Mouse (Mus musculus) T-helper 2 cell (primary cell): ENCODE data around the gene Fam110a.

Experiments
- in situ Hi-C: fragments of 300-600 bp; cut with MboI, MseI; formaldehyde crosslinking; loops from one replicate; pipeline ENCODE4 v1.15.1; 2025; ENCODE audit warnings: high pct_unique_total_duplicates

The Fam110a gene

DNA sequence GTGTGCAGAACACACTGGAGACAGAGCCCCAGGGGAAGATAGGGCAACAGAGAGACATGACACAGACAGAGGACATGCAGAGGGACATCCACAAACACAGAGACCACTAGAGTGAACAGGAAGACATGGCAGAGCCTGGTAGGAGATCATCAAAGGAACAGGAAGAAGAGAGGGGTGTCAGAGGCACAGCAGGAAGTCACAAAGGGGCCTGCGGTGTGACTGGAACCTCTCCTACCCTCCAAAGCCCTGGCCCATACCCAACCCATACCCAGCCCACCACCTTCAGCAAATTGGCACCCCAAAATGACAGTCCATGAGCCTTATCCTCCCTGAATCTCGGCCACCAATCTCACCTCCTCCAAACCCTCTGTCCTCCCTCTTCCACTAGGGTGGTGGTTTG lies 35.9 kb downstream of the Fam110a start:
- in situ Hi-C loops, result loop anchor here (5.0 kb wide), 1 partner anchor 53 kb away; the partner anchor contains the start of gene Slc52a3

DNA sequence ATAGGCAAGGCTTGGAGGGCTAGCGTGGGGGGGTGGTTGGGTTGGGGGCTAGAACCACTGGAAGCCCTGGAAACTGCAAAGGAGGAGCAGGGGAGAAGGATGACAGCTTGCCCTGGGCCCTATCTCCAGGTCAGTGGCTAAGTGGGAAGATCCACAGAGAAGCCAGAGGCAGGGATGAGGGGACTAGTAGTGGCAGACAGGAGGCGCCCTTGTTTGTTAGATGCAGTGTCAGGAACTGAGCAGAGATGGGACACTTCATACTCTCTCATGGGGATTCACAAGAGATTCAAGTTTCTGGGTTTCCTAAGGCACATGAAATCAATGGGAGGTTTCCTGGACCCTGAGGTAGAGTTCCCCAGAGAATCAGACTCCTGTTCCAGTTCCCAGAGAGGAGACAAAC lies 38.8 kb downstream of the Fam110a start:
- in situ Hi-C loops, result loop anchor here (5.0 kb wide), 1 partner anchor 56 kb away; the partner anchor contains the start of gene Slc52a3

DNA sequence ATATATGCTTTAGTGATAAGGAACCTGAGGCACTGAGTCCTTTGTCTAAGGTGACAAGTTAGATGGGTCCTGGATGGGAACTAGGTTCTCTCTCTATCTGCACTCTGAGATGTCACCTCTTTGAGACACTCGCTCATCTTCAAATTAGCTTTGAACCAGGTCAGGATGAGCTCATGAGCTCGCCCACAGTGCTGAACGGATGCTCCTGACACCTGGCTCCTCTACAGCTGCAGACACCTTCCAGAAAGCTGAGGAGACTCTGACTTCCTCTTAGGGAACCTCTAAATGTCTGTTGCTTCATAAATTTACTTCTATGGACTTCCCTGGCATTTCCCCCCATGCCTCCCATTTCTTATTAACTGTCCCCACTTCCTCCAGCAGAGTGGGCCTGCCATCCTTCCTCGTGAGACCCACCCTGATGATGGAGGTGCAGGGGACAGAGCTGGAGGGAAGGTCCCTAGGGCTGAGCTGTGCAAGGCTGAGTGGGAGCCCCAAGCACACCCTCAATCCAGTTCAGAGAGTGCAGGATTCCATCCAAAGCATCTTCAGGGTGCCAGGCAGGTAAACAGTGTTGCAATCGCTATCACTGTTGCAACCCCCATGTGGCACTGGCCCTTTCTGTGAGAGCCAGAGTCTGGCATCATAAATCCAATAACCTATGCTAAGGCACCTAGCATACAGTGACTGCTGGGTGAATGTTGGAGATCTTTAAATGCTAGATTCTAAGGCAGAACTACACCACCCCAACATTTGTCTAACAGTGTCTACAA lies 40.2 kb downstream of the Fam110a start:
- in situ Hi-C loops, result loop anchor here (5.0 kb wide), 1 partner anchor 57 kb away; the partner anchor contains the start of gene Slc52a3

DNA sequence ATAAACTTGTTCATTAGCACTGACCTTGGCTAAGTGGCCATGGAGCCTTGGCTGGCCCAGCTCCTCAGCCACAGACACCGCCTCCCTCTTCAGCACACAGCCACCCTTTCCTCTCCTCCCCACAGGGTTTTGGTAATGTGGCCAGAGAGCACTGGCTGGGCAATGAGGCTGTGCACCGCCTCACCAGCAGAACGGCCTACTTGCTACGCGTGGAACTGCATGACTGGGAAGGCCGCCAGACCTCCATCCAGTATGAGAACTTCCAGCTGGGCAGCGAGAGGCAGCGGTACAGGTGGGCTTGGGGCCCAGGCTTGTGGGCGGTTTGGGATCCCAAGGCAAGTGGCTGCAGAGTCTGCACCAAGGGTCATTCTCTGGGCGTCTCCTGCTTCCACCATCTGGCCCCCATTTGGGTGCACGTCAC lies 41.2 kb downstream of the Fam110a start:
- in situ Hi-C loops, result no loop called here

DNA sequence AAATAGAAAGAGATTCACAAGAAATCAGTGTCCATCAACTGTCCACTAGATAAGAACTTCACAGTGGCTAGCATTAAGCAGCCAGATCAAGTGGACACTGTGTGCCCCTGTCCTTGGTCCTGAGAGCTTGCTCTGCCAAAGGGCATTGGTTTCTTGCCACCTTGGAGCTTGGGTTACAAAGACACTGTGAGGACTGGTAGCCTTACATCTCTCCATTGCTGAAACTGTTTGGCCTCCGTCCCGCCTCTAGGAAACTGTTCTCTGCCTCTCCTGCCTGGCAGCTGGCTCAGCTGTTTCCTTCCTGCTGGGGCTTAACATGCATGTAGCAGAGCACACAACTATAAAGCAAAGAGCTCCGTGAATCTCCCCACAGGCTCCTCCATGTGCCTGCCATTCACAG lies 42.1 kb downstream of the Fam110a start:
- in situ Hi-C loops, result no loop called here

DNA sequence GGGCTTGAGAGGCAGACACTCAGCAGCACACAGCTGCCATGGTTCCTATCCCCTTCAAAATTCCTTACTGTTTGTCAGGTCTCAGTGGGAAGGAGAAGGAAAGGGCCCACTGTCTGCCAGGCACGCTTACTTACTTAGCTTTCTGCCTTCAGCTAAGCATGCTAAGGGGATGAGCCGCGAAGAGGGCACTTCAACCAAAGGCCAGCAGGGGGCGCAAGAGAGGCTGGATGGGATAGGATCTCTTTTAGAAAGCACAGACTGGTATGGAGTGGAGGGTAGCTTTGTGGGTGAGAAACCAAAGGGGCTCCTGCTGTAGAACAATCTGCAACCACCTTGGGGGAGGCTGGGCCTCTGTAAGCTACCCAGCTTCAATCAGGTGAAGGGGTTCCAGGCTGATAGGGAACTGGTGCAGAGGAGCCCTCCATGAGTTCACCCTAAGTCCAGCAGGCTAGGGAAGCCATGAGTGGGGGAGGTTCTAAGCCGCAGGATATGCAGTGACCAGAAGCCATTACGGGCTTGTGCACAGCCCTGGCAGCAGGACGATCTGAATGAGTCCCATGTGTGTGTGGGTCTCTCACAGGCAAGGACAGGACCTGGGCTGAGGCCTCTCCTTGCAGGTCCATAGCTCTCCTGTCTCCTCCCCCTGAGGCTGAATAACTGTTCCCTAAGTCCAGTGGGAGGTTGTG lies 49.5 kb downstream of the Fam110a start:
- in situ Hi-C loops, result no loop called here

DNA sequence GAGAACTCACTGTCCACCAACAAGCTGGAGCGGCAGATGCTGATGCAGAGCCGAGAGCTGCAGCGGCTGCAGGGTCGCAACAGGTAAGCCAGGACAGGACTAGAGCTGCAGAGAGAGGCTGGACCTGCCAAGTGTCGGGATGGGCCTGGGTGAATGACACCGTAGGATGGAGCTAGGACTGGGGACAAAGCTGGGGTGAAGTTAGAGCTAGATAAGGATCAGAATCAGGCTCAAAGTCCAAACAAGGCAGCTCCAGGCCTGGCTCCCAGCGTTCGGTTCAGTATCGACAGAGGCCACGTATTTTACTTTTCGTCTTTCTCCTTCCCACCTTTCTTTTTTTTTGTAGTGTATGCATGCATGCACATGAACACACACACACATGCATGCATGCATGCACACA lies 52.9 kb downstream of the Fam110a start:
- in situ Hi-C loops, result no loop called here

DNA sequence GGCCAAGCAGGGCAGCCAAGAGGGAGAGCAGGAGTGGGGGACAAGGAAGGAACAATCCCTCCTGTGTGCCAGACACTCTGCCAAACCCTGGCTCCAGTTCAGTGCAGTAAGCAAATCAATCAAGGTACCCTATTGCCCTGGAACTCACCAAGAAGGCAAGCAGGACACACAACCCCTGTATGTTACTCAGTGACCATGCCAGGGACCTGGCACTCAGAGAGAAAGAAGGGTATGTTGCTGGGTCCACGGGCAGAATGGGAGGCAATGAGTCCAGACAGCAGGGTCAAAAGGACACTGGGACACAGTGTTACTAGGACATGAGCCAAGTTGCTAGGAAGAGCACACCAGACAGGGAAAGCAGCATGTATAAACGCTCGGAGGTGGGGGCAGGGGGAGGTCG lies 54.3 kb downstream of the Fam110a start:
- in situ Hi-C loops, result no loop called here

DNA sequence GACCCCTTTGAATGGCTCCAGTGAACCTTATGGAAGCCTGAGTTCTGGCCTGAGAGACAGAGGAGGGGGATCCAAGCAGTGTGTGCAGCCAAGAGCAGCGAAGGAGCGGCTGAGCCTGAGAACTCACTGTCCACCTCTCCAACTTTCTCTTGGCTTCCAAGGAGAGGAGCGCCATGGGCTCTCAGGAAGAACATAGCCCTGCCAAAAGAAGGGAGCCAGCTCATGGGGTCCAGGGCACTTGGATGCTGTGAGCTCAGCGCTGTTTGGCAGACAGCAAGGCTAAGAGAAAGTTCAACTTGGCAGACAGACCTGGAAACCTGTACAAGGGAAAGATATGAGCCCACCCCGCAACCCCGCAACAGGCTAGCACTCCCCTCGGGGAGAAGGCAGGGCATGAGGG lies 55.7 kb downstream of the Fam110a start:
- in situ Hi-C loops, result no loop called here

DNA sequence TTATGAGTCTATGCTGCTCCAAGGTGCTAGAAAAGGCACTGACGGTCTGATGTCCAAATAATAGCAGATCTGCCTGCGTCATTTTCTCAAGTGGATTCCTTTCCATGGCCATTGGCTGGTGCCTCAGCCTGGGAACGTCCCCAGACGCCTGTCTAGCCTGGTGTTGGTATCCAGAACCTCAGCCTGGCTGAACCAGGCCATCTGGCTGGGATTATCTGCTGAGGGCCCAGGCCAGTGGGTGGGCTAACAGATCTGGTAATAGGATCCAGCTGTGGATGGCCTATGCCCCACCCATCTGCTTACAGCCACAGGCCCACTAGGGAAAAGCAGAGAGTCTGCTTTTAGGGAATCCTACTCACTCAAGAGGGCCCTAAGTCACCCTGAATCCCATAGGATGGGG lies 58.4 kb downstream of the Fam110a start:
- in situ Hi-C loops, result no loop called here

DNA sequence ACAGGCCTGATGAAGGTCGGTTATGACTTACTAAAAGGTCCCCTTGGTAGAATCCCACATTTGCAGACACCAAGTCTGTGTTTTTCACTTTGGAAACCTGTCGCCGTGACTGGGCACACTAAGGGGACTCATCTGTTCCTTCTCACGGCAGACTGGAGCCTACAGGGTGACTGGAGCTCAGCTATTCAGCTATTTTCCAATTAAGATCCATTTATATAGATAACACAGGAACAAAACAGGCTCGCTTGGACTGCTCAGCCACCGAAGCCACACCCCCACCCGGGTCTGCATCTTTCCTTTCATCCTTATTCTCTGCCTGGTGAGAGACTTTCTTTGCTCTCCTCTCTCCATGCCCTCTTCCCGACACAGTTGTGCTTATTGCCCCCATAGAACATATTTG lies 59.0 kb downstream of the Fam110a start:
- in situ Hi-C loops, result no loop called here
